Mouse (Mus musculus) G1E (cell line): ENCODE measurements around the gene Idh1. TPM values are rescaled to one million over a fixed set of nuclear protein-coding genes. Genes with fewer than 3 reads are reported as not detected.
A peak's percentile ranks its signal among the peaks of the same experiment; 100 is the strongest.

Experiments used
- ATAC-seq: 2 replicates; pipeline ENCODE4 v1.8.0; 2016; ENCODE audit warnings: mild to moderate bottlenecking; ENCODE audit not compliant: insufficient number of reproducible peaks, poor library complexity, low FRiP score, severe bottlenecking; ENCODE audit errors: extremely low read depth
- DNase-seq: peaks from one replicate; pipeline ENCODE4 v3.0.0; 2012; ENCODE audit warnings: low spot score
- H3K27me3 ChIP-seq: 2 replicates; pipeline ENCODE4 v1.6.1; 2012; ENCODE audit warnings: mild to moderate bottlenecking, low read length, inconsistent platforms; ENCODE audit not compliant: insufficient read depth
- H3K36me3 ChIP-seq: replicated peaks from 2 replicates; pipeline ENCODE3; 2012; ENCODE audit warnings: mild to moderate bottlenecking, inconsistent platforms
- H3K4me1 ChIP-seq: 2 replicates; pipeline ENCODE4 v1.6.1; 2012; ENCODE audit warnings: low read depth, low read length, inconsistent platforms, mixed read lengths; ENCODE audit not compliant: insufficient read depth
- H3K4me3 ChIP-seq: 2 replicates; pipeline ENCODE4 v1.5.1; 2012; ENCODE audit warnings: low read depth, mild to moderate bottlenecking, inconsistent platforms, low read length, moderate library complexity, mixed read lengths
- H3K9me3 ChIP-seq: replicated peaks from 2 replicates; pipeline ENCODE4 v1.6.1; 2012; ENCODE audit warnings: inconsistent platforms
- CTCF ChIP-seq: IDR thresholded peaks from 2 replicates; pipeline ENCODE4 v1.5.1; 2012; ENCODE audit warnings: low read depth, low read length, inconsistent platforms, mixed read lengths
- GATA1 ChIP-seq: IDR thresholded peaks from 2 replicates; pipeline ENCODE4 v1.6.1; 2012; ENCODE audit warnings: borderline replicate concordance, low read length, inconsistent platforms, mixed read lengths
- GATA2 ChIP-seq: IDR thresholded peaks from 2 replicates; pipeline ENCODE4 v1.6.1; 2012; ENCODE audit warnings: low read depth, low read length, inconsistent platforms, borderline replicate concordance
- POLR2AphosphoS5 ChIP-seq: IDR thresholded peaks from 2 replicates; pipeline ENCODE4 v1.6.1; 2012; ENCODE audit warnings: low read depth, low read length, inconsistent platforms; ENCODE audit not compliant: insufficient replicate concordance
- TAL1 ChIP-seq: conservative IDR thresholded peaks from 2 replicates; pipeline ENCODE4 v1.6.1; 2012; ENCODE audit warnings: low read depth, low read length, inconsistent platforms, mixed read lengths
- polyA plus RNA-seq: library from polyadenylated mRNA; stranded (reverse); fragments of >175 nt; gene quantifications from 2 replicates; pipeline ENCODE4 v1.2.3, GENCODE M21; 2012
- total RNA-seq, 2 experiments: library from RNA; stranded (forward) in 1 of 2; stranded (reverse) in 1 of 2; fragments of 200-1000 nt in 1 of 2; fragments of >200 nt in 1 of 2; fragmentation: Nextera tagmentation in 1 of 2; gene quantifications; 2 replicates each; pipeline ENCODE4 v1.2.3; 2014 to 2017

The Idh1 gene
- total and polyA plus RNA-seq, 3 experiments = 1.9 to 111 (median 29.9) TPM

DNA sequence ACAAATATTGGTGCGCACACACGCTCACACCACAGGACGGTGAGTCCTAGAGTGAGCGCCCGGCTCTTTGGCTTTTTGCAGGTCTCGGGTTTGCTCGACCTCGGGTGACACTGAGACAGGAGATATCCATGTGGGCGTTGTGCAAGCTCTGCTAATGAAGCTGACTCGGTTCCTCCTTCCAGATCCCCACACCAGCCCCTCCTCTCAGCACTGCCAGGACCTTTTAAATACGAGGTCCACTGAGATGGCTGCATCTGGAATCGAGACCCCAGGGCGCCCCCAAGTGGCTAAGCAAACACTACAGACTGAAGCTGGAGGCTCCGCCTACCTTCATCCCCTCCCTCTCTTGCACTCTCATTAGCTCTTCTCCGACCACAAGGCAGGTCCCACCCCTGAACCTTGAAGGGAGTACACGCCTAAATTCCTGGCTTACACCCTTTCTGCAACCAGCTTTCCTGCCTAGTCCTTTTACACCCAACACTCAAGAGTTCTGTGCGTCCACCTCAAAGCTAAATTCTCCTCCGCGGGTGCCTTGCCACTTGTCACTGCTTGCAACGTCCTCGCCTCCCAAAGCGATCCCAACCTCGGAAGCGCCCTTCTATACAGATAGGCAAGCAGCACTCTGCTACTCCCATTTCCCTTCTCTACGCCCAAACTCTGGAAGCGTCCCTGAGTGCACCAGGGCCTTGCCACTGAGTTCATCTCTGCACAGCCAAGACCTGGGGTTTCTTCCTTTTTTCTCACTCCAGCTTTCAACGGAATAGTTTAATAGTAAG lies 8.0 kb downstream of the Idh1 start:
- TF ChIP-seq GATA1 = no peak
- no peak for TF ChIP-seq POLR2AphosphoS5
- peak; percentile 68 for TF ChIP-seq CTCF
- peak; percentile 81 for ATAC-seq
- peak; percentile 94 for DNase-seq
- Histone ChIP-seq H3K36me3 (peaks cover 15% of the 10 kb centered on the region), H3K9me3 (no peaks in the 10 kb centered on the region), H3K4me1 (peaks cover 47% of the 10 kb centered on the region), H3K4me3 (peak overlapping the region; percentile 79), H3K27me3 (no peaks in the 10 kb centered on the region)

DNA sequence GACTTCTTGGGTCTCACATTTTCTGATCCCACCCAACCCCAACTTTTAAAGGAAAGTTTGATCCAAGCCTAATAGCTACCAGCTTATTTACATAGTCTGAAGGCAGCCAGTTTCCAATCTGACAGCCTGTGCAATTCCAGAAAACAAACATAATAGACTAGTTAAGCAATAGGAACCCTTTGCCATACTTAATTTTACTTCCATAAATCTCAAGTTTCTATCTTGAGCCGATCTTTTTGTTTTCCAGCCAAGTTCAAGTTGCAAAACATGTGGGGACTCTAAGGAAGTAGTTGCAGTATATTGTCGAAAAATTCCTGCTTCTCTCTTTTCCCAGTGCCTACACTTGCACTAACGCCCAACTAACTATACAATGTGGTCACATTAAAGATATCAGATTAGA lies 8.8 kb downstream of the Idh1 start:
- Histone ChIP-seq H3K27me3 (no peaks in the 10 kb centered on the region), H3K4me3 (peak overlapping the region; percentile 79), H3K9me3 (no peaks in the 10 kb centered on the region), H3K4me1 (peaks cover 47% of the 10 kb centered on the region), H3K36me3 (peaks cover 23% of the 10 kb centered on the region)
- TF ChIP-seq CTCF (no peak), GATA1 (no peak), POLR2AphosphoS5 (no peak), TAL1 (no peak), GATA2 (no peak)
- no peak for ATAC-seq
- DNase-seq = no peak

DNA sequence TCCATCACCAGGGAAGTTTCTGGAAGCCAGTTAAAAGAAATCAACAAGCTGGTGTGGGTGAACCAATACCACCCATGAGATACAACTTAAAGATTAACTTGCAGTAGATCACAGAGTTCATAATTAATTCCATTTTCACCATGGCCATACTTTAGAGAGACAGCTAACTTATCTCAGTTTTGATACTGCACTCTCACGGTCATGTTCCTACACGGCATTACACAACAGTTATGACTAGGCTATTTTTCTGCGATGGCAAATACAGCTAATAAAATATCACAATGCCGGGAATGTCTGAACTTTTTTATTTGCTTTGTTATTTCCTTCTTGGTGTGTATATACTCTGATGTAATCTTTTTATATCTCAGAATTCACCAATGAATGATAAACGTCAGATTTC lies 9.4 kb downstream of the Idh1 start:
- DNase-seq (peak; percentile 46), ATAC-seq (0 out of 2 replicates have a peak, but pooled peaks have one; percentile 4)
- Histone ChIP-seq H3K9me3 (no peaks in the 10 kb centered on the region), H3K4me1 (peaks cover 47% of the 10 kb centered on the region), H3K36me3 (peaks cover 27% of the 10 kb centered on the region), H3K4me3 (no peak overlapping the region; the same call in 1 of the 2 replicates), H3K27me3 (no peaks in the 10 kb centered on the region)
- TF ChIP-seq GATA1 (no peak), TAL1 (no peak), POLR2AphosphoS5 (no peak), GATA2 (no peak), CTCF (no peak)

DNA sequence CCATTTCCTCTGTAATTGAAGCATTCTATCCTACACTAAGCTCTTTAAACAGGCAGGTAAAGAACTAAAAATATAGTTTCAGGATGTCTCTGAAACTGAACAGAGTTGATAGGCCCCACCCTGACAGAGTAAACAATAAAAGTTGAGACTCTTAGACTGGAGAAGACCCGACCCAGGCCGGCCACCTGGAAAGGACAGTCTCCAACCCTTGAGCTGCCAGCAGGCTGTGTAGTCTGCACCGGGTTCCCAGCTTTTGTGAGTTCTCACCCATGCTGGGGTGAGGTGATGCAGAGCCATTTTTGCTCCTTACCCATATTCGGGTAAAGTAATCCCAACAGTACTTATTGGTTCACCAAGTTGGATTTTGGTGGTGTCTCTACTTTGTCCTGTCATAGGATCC lies 10.1 kb downstream of the Idh1 start:
- Histone ChIP-seq H3K4me3 (no peak overlapping the region), H3K36me3 (peaks cover 34% of the 10 kb centered on the region), H3K27me3 (no peaks in the 10 kb centered on the region), H3K4me1 (peaks cover 44% of the 10 kb centered on the region), H3K9me3 (no peaks in the 10 kb centered on the region)
- ATAC-seq (no peak), DNase-seq (no peak)
- TF ChIP-seq GATA2 (no peak), POLR2AphosphoS5 (no peak), CTCF (no peak), GATA1 (no peak), TAL1 (no peak)

DNA sequence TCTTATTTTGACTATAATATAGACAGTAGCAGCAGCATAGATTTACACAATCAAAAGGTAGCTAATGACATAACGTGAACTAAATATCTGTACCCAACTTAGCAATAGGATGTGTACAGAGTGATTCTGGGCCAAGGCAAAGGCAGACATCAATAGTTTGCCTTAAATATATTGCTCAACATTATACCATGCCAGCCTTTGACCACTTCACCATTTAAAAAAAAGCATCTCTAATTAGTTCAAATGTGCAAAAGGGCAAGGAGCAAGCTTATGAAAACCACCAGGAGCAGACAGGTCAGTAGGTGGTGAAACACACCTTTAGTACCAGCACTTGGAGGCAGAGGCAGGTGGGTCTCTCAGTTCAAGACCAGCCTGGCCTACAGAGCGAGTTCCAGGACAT lies 12.6 kb downstream of the Idh1 start:
- DNase-seq (no peak), ATAC-seq (no peak)
- TF ChIP-seq CTCF = no peak
- TF ChIP-seq TAL1 = no peak
- TF ChIP-seq POLR2AphosphoS5 = no peak
- no peak for TF ChIP-seq GATA2
- TF ChIP-seq GATA1 = no peak
- Histone ChIP-seq H3K4me3 (no peak overlapping the region), H3K4me1 (peaks cover 52% of the 10 kb centered on the region), H3K9me3 (no peaks in the 10 kb centered on the region), H3K36me3 (peaks cover 48% of the 10 kb centered on the region), H3K27me3 (no peaks in the 10 kb centered on the region)

DNA sequence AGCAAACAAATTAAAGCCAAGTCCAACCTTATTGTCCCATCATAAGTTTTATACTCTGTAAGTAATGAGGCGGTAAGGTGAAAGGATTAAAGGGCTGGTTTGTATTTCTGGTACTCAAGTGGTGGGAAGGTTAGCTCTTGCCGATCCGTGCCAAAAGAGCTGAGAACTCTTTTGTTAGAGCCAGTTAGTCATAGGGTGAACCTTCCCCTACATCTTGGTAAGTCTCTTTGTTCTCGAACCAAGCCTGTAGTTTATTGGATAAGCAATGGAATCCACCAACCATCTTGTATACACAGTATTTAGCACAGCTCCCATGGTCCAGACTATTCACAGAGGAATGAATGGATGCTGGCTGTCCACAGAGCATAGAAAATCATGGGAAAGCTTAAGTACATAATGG lies 14.7 kb downstream of the Idh1 start:
- Histone ChIP-seq H3K4me3 (no peak overlapping the region), H3K36me3 (peaks cover 64% of the 10 kb centered on the region), H3K4me1 (peaks cover 36% of the 10 kb centered on the region), H3K27me3 (no peaks in the 10 kb centered on the region), H3K9me3 (no peaks in the 10 kb centered on the region)
- no peak for TF ChIP-seq CTCF
- no peak for DNase-seq
- no peak for ATAC-seq

DNA sequence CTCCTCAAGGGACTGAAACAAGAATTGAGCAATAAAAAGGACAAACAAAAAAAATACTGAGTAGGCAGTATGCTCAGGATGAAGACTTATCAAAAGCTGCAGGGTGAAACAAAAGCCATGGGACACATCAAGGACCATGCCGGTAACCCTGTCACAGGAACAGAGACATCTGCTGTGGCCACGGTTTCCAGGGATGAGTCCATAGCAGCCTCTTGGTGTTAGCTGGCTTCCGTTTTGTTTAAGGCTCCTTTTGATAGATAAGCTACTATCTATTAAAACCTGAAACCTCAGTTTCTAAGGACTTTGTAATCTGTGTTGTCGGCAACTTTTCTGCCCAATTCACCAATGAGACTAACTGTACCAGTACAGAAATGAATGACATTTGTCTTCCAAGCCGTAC lies 16.4 kb downstream of the Idh1 start:
- Histone ChIP-seq H3K9me3 (no peaks in the 10 kb centered on the region), H3K4me1 (peaks cover 25% of the 10 kb centered on the region), H3K4me3 (no peak overlapping the region), H3K27me3 (no peaks in the 10 kb centered on the region), H3K36me3 (peaks cover 70% of the 10 kb centered on the region)
- peak; percentile 21 for DNase-seq
- peak; percentile 67 for ATAC-seq
- TF ChIP-seq GATA1 (no peak), POLR2AphosphoS5 (no peak), CTCF (no peak), TAL1 (peak; percentile 20; the same call in 1 of the 2 replicates), GATA2 (no peak)
